Mouse (Mus musculus) Patski (cell line): ENCODE results near the gene Cmc2. TPM values are rescaled to one million over a fixed set of nuclear protein-coding genes. Genes with fewer than 3 reads are reported as not detected.

Experiments used
- ATAC-seq: fragments of 100-300 bp; one replicate; pipeline ENCODE4 v1.8.0; 2021
- CTCF ChIA-PET: fragments of 350-600 bp; sonication (Branson Sonifier 250); formaldehyde crosslinking; loops from one replicate; lab custom pipeline; 2022; ENCODE audit warnings: inconsistent platforms; lab: Charles Lee
- POLR2A ChIA-PET: fragments of 350-600 bp; sonication (Branson Sonifier 250); formaldehyde crosslinking; loops from one replicate; lab custom pipeline; 2022; ENCODE audit warnings: antibody characterized with exemption, inconsistent platforms; lab: Charles Lee
- DNase-seq: peaks from one replicate; pipeline ENCODE4 v3.0.0-alpha.2; 2011; ENCODE audit warnings: low read depth, low spot score
- H3K27me3 ChIP-seq: fragments of 371-371 bp; one replicate; pipeline ENCODE4 v1.5.1; 2021
- CTCF ChIP-seq: fragments of 100-300 bp; IDR thresholded peaks from one replicate; pipeline ENCODE4 v1.5.1; 2021
- in situ Hi-C: fragments of 300-500 bp; cut with MboI; formaldehyde crosslinking; loops from 3 replicates; pipeline ENCODE4 v1.11.1; 2018; ENCODE audit warnings: low pct_unique_long_range_greater_than_20kb, mixed read lengths
- polyA plus RNA-seq: library from polyadenylated mRNA; unstranded; gene quantifications from one replicate; pipeline ENCODE4 v1.2.3, GENCODE M21; 2021

Gene Cmc2
- polyA plus RNA-seq, 1 experiment from 2014 or later, result 42.4 TPM

- no peaks in the 10 kb centered on the region for H3K27me3 ChIP-seq
- in situ Hi-C loops, result loop anchor here (5.0 kb wide), 1 partner anchor 33 kb away; the partner anchor contains the start of gene 1700030J22Rik
- ChIA-PET POLR2A (interaction anchor here (1.0 kb wide), 1 partner anchor 28 kb away, joined by 4 read pairs; no protein-coding TSS in a partner anchor), CTCF (interaction anchor here (0.9 to 1.7 kb wide), 3 partner anchors 11 to 36 kb away, joined by 4 to 6 read pairs (median 5); partner anchors contain the start of gene 1700030J22Rik)
- TF ChIP-seq CTCF, result no peak
- ATAC-seq (no peak), DNase-seq (no peak)
These were observed 23.1 kb upstream of the Cmc2 start for GRCm38 (mm10) chr8:116944385-116944696.

- in situ Hi-C loops, result loop anchor here (5.0 kb wide), 1 partner anchor 34 kb away; the partner anchor contains the start of gene 1700030J22Rik
- H3K27me3 ChIP-seq, result no peaks in the 10 kb centered on the region
- DNase-seq (no peak), ATAC-seq (peak; percentile 58)
- ChIA-PET POLR2A (interaction anchor here (1.0 kb wide), 2 partner anchors 20 to 29 kb away, joined by 3 to 4 read pairs; no protein-coding TSS in a partner anchor), CTCF (interaction anchor here (0.9 to 1.7 kb wide), 3 partner anchors 12 to 37 kb away, joined by 4 to 6 read pairs (median 5); partner anchors contain the start of gene 1700030J22Rik)
- TF ChIP-seq CTCF, result no peak
These were observed 22.5 kb upstream of the Cmc2 start for GRCm38 (mm10) chr8:116943555-116944384.

- ATAC-seq (peak; percentile 93), DNase-seq (no peak)
- ChIA-PET CTCF (interaction anchor here (0.8 to 1.7 kb wide), 3 partner anchors 9 to 37 kb away, joined by 3 to 6 read pairs (median 5); partner anchors contain the start of gene 1700030J22Rik), POLR2A (interaction anchor here (1.0 kb wide), 1 partner anchor 20 kb away, joined by 3 read pairs; no protein-coding TSS in a partner anchor)
- in situ Hi-C loops, result loop anchor here (5.0 kb wide), 1 partner anchor 34 kb away; the partner anchor contains the start of gene 1700030J22Rik
- no peaks in the 10 kb centered on the region for H3K27me3 ChIP-seq
- TF ChIP-seq CTCF, result peak; percentile 98
These were observed 21.9 kb upstream of the Cmc2 start, which contains the start of gene Atmin for GRCm38 (mm10) chr8:116943161-116943554. Gene Atmin, plus strand, starts transcription at chr8:116943393.

- ATAC-seq (no peak), DNase-seq (no peak)
- no peaks in the 10 kb centered on the region for H3K27me3 ChIP-seq
- no peak for TF ChIP-seq CTCF
- POLR2A ChIA-PET, result interaction anchor here (1.0 to 1.1 kb wide), 2 partner anchors 11 to 19 kb away, joined by 3 read pairs; no protein-coding TSS in a partner anchor
- in situ Hi-C loops, result loop anchor here (5.0 kb wide), 1 partner anchor 35 kb away; the partner anchor contains the start of gene 1700030J22Rik
- CTCF ChIA-PET, result interaction anchor here (0.8 to 1.7 kb wide), 2 partner anchors 9 to 36 kb away, joined by 3 to 5 read pairs; partner anchors contain the start of gene 1700030J22Rik
These were observed 21.2 kb upstream of the Cmc2 start for GRCm38 (mm10) chr8:116942284-116943058.

- no peak for ATAC-seq
- TF ChIP-seq CTCF, result no peak
- CTCF ChIA-PET, result interaction anchor here (1.9 kb wide), 1 partner anchor 8 kb away, joined by 6 read pairs; no protein-coding TSS in a partner anchor
- DNase-seq, result no peak
- no peaks in the 10 kb centered on the region for H3K27me3 ChIP-seq
- POLR2A ChIA-PET, result no interaction called here
- in situ Hi-C loops, result no loop called here
These were observed 14.3 kb upstream of the Cmc2 start for GRCm38 (mm10) chr8:116935506-116935905.

GRCm38 (mm10) chr8:116934976-116935375 is 13.7 kb upstream of the Cmc2 start:
- POLR2A ChIA-PET, result interaction anchor here (1.1 kb wide), 1 partner anchor 11 kb away, joined by 3 read pairs; no protein-coding TSS in a partner anchor
- DNase-seq, result no peak
- no peak for TF ChIP-seq CTCF

GRCm38 (mm10) chr8:116928588-116928987 is 7.3 kb upstream of the Cmc2 start:
- POLR2A ChIA-PET, result no interaction called here
- no peaks in the 10 kb centered on the region for H3K27me3 ChIP-seq
- TF ChIP-seq CTCF, result no peak
- in situ Hi-C loops, result loop anchor here (10.0 kb wide), 1 partner anchor 546 kb away; no protein-coding TSS in a partner anchor
- DNase-seq (no peak), ATAC-seq (no peak)
- CTCF ChIA-PET, result interaction anchor here (0.9 kb wide), 1 partner anchor 16 kb away, joined by 3 read pairs; no protein-coding TSS in a partner anchor

More at GRCm38 (mm10) chr8:116934976-116935375, 13.7 kb upstream of the Cmc2 start:
- H3K27me3 ChIP-seq, result no peaks in the 10 kb centered on the region
- CTCF ChIA-PET, result interaction anchor here (1.9 kb wide), 1 partner anchor 8 kb away, joined by 6 read pairs; no protein-coding TSS in a partner anchor
- no peak for ATAC-seq
- in situ Hi-C loops, result no loop called here

GRCm38 (mm10) chr8:116927880-116928279 is 6.6 kb upstream of the Cmc2 start:
- ChIA-PET POLR2A (no interaction called here), CTCF (interaction anchor here (0.9 to 1.9 kb wide), 2 partner anchors 8 to 15 kb away, joined by 3 to 6 read pairs; no protein-coding TSS in a partner anchor)
- ATAC-seq, result peak; percentile 51
- in situ Hi-C loops, result loop anchor here (10.0 kb wide), 1 partner anchor 547 kb away; no protein-coding TSS in a partner anchor
- TF ChIP-seq CTCF, result no peak
- DNase-seq, result no peak
- H3K27me3 ChIP-seq, result no peaks in the 10 kb centered on the region

GRCm38 (mm10) chr8:116923526-116923925 is 2.3 kb upstream of the Cmc2 start:
- H3K27me3 ChIP-seq, result no peaks in the 10 kb centered on the region
- ATAC-seq (no peak), DNase-seq (no peak)
- in situ Hi-C loops, result loop anchor here (10.0 kb wide), 1 partner anchor 551 kb away; no protein-coding TSS in a partner anchor
- ChIA-PET POLR2A (interaction anchor here (0.6 to 1.2 kb wide), 3 partner anchors 11 to 29 kb away, joined by 3 read pairs; partner anchors contain the start of gene Atmin), CTCF (interaction anchor here (1.1 kb wide), 1 partner anchor 35 kb away, joined by 3 read pairs; no protein-coding TSS in a partner anchor)
- no peak for TF ChIP-seq CTCF
